Mouse (Mus musculus) gastrocnemius, adult 8-10 months (tissue): Measurements from ENCODE around the gene Plxnd1. TPM values are rescaled to one million over a fixed set of nuclear protein-coding genes. Genes with fewer than 3 reads are reported as not detected.

ENCODE experiments used
- DNase-seq, 2 experiments: peaks; one replicate each; pipeline ENCODE4 v3.0.0; 2022; ENCODE audit warnings: low spot score in 2 of 2
- total RNA-seq, 4 experiments: library from RNA; stranded (reverse); gene quantifications; 2 replicates each; pipeline ENCODE4 v1.2.4; 2022

Plxnd1 gene
- total RNA-seq, 4 experiments from 2014 or later: 12.9 to 25.5 (median 19.1) TPM

DNA sequence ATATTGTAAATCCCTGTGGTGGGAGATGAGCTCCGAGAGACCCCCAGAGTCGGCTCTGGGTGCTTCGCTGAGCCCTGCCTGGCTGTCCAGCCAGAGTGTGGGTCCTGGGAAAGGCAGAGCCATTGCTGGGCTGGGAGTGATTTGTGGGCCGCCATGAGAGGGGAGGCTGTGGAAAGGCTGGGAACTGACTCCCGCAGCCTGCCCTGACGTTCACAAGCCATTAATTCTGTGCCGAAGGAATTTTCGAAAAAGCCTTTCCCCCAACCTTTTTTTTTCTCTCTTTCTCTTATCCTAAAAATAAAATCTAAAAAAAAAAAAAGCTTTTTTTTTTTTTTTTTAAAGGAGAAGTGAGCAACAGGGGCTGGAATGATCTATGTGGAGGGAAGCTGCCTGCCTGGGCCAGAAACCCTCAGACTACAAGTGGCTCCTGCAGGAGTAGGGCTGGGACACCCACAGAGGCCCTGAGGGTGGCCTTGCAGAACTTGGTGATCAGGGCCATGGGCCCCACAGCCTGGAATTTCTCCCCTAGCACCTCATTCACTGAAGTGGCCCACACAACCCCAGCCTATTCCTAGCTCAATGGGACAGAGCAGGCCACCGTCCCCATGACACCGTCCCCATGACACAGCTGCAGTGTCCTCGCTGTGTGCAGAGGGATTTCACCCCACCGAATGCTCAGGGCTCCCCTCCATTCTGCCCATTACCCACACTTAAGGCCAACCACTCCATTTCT is 11.3 kb downstream of the Plxnd1 start:
- DNase-seq: no peak

DNA sequence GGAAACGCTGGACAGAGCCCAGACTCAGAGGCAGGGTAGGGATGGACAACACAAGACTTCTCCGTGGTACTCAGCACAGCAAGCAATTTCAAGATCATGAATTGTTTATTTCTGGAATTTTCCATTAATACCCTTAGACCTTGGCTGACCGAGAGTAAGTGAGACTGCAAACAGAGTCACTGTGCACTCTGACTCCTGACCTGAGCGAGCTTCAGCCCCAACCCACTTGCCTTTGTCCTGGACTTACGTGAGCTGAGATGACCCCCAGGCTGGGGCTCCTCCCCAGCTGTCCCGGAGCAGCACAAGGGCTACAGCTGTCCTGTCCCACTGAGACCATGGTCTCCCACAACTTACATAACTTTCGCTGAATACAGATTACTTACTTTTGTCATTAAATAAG is 11.9 kb downstream of the Plxnd1 start:
- no peak for DNase-seq

DNA sequence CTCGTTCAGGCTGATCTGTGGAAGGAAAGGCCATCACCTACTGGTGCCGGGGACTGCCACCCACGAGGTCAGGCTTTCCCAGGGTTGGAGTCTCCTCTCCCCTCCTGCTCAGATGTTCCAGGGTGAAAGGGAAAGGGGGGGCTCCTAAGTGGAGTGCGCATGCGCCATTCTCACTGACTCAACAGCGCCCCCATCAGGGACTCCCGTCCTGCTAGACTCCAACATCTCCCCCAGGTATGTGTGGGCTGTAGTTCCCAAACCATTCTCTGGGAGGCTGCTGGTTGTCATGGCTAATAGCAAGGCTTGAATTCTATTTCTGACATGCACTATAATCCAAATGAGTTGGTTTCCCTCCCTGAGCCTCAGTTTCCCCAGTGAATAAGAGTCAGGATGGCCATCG is 16.2 kb downstream of the Plxnd1 start:
- no peak for DNase-seq

DNA sequence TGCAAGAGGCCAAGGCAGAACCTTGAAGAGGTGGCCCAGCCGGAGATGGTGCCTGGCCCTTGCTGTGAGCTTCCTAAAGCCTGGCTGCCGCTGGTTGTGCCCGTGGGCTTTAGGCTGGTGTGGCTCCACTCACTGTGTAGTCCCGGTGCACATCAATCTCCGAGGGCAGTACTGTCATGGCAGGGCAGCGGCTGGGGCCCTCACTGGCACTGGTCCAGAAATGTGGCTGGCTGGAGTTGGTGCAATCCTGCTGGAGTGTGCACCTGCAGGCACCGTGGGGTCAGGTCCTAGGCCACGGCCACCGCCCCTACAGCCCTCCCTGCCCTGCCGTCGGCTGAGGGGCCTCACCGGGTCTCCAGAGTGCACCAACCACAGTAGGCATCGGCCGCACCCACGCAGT is 17.0 kb downstream of the Plxnd1 start:
- DNase-seq: no peak

DNA sequence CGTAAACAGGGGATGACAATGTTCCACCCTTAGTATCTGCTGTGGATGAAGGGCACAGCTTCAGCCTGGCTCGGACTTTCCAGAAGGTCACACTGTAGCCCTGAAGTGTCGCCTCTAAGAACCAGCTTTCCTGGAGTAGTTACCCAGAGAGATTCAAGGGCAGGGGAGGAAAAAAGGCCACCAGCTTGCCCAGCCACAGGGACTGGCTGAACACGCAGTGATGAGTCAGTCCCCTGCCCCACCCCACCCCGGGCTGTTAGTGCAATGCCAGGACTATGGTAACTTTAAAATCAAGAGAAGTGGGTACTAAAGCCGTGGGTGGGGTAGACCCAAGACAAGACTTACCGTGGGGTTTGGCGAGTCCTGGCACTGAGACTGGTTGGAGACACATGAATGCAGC is 19.2 kb downstream of the Plxnd1 start:
- no peak for DNase-seq

DNA sequence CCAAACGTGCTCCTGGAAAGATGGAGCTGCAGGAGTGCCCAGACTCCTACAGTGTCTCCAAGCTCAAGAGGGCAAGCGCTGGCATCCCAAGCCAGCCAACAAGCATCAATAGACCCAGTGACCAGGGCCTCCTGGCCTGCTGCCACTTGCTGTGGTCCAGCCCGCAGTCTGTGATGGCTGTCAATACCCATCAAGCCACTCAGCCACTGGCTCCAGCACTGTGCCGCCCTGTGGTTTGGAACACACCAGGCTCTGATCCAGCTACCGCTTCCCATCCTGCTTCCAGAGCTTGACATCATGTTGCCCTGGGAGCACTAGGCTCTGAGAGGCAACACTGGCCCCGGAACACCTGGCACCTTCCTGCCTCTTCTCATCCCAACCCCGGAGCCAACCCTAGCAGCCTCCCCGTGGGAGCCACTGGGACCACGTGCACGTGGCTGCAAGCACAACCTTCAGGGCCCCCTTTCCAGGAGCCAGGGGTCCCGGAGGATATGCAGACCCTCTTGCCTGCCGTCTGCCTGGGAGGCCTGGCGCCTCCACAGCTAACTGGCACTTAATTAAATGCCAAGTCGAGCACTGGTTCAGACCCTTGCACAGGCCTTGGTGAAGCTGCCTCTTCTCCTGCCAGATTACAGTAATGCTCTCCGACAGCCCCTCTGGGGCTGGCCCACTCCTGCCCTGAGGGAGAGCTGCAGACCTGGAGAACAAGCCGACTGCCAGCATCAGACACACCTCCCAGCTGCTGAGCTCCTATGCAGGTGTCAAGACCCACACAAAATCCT is 20.7 kb downstream of the Plxnd1 start:
- DNase-seq: no peak

DNA sequence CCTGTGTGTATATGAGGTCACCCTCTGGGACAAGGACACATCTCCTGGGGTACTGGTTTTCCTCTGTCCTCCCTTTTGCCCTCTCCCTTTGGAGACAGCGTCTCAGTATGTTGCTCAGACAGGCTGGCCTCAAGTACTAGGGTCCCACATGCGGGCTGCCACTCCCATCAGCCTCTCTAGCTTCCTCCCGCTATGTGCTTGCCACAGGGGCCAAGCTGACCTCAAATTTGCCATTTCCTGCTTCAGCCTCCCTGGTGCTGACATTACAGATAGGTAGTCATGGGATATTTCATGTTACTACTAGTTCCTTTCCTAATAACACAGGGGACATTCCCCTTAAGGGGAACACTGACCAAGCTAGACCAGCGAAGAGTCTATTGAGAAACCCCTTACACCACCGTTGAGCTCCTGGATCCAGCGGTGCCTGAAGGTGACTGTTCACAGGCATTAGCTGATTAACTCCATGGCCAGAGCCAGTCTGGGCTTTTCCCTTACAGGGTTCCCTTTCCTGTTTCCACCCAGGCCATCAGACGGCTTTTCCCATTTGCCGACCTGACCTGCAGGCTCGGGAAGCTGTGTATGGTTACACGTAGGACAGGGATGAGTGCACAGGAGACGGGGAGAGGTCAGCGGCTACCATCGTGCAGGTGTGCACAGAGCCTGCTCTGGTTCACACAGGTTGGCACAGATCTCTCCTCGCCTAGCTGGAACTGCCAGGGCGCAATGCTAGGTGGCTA is 21.5 kb downstream of the Plxnd1 start:
- DNase-seq: no peak

DNA sequence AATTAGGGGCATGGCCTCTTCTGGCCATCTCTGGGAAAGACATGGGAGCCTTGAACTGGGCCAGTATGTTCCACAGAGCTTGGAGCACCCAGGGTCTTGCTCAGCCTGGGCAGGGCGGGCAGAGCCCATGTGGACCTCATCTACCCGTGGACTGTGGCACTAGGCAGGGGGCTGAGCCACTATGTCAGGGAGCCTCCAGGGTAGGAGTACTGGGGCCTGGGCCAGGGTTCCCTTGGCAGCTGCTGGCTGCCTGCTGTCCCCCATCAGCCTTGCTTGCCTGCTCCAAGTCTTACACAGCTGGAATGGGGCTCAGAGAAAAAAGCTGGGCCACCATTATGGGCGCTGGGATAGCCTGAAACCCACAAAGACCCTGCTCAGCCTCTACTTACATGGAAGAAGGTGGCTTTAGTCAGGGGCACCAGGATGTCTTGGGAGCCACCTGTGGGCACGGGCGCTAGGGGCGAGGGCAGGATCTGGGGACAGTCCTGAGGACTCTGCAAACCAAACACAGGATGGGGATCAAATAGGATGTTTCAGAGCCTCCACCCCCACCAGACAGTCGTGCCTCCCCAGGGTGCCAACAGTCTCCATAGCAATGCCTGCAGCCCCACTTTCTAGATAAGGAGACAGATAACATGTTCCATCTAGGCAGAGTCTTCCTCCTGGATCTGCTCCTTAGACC is 22.6 kb downstream of the Plxnd1 start:
- no peak for DNase-seq

DNA sequence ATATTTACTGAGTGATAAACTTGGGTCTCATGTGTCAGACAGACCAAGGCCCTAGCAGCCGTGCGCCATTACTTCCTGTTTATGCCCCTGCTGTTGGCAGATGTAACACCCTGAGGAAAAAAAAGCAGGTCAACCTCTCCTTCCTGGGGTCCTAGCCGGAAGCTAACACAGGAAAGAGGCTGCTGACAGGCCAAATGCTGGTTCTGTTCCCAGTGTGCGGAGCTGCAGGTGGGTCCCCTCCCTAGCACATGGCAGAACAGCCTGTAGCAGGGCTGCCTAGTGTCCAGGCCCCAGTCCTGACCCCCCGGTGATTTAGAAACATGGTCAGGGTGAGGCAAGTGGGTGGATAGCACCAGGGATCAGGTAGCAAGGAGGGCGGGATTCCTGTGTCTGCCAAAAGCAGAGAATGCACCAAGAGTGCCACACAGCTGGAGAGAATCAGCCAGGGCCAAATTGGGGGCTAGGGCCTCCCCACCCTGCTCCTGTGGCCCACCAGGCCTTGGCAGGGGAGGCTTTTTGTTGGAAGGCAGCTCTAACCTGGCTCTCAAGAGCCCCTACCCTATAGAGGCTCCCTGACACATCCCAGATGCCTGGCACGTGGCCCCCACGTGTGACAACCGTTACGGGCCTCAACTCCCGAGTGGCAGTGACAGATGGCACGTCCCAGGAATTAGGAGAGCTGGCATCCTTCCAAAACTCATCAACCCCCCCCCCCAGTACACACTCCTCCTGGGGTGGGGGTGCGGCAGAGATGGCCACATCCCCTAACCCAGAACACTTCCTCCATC is 23.3 kb downstream of the Plxnd1 start:
- no peak for DNase-seq

DNA sequence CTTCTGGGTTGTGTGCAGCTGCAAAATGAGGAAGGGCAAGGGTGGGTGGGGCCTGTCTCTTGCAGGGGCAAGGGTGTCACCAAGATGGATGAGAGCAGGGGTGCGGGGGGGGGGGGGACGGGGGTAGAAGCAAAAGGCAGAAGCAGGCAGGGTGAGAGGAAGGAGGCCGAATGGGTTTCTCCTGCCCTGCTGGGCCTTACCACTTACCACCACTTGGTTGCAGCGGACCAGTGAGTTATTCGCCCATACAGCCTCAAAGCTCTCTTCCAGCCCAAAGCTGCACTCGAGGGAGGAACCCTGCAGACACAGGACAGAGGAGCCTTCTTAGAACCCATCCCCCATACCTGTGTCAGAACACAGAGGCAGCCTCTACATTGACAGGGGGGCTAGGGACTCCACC is 24.9 kb downstream of the Plxnd1 start:
- no peak for DNase-seq

DNA sequence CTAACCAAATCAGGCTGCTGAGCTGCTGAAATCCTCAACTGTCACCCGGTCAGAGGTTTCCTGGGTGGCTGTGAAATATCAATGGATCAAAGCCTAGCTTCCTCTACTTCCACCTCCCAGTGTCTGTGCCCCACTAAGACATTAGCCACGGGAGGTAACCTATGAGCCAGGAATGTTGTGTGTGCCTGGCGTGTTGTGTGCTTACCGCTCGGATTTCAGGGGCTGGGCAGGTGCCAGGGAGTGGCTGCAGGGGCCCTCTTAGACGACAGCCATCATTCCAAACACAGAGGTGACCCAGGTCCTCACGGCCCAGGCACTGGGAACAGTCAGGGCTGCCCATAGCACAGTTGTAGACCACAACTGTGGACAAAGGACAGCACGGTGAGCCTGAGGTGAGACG is 25.7 kb downstream of the Plxnd1 start:
- DNase-seq: no peak

DNA sequence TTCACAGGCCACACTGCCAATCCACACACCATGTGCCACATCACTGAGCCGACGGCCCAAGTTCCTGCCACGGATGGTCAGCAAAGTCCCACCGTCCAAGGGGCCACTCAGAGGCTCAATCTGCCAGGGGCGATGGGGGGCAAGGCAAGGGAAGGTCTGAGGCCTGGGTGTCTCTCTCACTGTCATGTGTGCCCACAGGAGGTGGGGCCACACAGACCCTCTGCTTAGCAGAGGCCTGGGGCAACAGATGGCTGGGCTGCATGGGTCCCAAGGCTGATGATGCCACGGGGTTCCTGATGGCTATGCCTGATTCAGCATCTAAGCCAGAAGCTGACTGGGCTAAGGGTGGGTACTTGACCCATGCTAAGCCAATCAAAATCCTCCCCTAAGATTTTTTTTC is 26.1 kb downstream of the Plxnd1 start:
- DNase-seq: no peak

DNA sequence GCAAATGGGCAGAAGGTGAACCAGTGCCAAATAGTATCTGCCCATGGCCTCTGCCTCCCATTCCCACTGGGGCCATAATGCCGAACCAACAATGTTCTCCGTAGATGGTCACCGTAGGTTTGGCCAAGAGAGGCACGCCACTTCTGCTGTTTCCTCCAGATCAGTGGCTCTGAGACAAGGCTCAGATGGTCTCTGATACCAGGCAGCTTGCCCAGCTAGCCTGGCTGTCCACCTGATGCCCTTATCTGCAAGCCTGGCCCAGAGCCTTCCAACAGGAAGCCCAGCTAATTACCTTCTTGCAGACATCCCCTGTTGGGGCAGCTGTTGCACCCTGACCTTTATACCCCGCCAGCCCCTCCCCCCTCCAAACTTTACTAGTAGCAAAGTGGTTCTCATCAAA is 26.7 kb downstream of the Plxnd1 start:
- DNase-seq: no peak

DNA sequence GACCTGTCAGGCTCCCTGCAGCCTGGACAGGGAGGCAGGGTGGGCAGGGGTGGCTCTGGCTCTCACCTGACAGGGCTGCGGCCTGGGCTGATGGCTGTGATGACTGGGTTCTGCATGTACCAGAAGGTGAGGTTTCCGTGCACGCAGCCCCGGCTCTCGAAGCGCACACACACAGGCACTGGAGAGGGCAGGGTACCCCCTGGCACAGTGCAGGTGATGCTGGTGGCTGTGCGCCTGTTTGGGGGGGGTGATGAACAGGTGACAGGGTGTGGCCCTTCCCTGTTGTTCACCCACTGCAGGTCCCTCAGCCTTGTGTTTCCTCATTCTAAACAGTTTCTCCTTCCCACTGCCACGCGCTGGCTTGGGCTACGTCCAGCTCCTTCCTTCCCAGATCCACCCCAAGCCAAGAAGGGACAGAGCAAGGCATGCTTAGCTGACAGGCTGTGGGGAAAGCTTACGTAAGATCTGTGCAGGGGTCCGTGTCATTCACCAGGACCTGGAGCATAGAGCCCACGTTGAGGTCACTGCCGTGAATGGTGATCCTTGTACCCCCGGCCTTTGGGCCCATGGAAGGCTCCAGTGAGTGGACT is 27.4 kb downstream of the Plxnd1 start:
- DNase-seq: no peak

DNA sequence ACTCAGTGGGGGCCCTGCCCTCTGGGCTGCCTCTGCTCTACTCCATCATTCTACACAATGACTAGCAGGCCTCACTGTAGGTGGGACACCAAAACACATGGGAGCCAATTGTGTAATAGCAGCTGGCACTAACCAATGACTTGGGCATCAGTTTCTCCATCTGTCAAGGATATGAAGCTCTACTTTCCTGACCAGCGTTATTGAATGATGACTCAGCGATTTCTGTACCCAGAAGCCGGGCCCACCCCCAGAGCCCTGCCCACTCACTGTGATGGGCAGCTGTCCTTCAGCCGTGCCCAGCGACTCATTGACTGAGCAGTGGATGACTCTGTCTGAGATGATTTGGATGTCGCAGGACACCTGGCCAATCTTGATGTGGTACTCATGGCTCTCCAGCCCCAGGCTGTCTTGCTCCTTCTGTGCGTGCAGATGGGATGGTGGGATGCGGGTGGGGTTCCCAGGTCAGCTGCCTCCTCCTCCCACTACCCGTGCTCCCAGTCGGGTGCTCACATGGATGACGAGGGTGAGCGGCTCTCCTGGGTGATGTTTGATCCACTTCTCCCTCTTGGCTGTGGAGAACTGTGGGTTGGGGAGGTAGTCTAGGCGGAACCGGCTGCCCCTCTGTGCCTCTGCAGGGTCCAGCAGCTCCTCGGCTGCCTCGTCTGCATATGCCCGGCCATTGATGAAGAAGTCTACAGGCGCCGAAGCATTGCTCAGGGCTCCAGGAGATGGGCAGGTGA is 28.4 kb downstream of the Plxnd1 start:
- no peak for DNase-seq

DNA sequence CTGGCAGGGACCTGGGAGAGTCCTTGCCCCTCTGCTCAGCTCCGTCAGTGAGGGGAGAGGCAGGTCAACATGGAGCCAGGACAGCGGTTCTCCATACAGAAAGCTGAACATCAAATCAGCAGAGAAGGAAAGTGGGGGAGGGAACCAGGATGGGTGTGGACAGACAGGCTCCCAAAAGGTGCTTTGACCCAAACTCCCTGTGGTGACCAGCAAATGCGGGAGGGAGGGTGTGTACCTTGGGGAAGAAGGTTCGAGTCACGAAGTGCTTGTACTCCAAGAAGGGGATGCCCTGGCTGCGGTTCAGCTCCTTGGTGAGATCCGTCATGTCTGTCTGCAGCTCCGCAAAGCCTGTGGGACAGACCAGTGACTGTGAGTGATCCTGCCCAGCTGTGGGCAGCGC is 31.1 kb downstream of the Plxnd1 start:
- no peak for DNase-seq

DNA sequence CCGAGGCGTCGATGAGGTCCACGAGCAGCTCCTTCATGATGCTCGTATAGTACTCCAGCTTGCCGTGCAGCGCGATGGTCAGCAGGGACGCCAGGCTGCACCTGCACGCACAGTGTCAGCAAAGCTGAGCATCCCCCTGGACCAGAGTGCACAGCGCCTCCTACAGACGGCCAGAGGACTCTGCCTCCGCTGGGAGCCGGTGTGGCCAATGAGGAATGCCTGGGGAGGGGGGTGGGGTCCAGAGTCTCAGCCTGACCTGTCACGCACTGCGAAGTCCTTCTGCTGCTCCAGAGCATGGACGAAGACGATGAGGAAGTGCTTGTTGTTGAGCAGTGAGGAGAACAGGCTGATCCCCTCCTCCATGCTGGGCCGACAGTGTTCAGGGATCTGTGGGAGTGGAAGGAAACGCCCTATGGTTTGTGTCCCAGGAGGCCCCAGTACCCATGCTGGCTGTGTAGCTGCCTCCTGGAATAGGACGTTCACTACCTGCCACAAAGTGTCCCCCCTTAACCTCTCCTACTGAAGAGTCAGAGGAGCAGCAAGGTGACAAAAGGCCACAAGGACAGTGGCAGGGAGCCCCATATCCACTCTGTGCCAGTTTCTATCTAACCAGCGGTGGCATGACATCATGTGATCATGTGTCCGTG is 32.2 kb downstream of the Plxnd1 start:
- no peak for DNase-seq

DNA sequence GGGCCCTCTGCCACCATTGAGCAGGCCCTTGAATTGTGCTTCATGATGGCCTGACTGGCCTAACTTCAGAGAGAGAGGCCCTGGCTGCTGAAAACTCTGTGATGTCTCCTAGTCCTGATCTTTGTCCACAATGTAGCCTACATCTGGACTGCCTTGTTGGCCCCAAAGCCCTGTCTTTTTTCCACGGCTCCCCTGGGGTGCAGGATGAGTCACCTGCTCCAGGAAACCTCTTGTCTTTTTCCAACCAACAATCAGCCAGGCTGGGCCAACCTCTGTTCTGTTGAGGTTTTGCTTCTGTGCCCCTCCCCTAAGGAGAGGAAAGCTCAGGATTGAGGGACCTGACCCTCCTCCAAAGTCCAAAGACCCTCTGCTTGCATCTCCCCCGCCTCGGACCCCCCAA is 33.1 kb downstream of the Plxnd1 start:
- no peak for DNase-seq

DNA sequence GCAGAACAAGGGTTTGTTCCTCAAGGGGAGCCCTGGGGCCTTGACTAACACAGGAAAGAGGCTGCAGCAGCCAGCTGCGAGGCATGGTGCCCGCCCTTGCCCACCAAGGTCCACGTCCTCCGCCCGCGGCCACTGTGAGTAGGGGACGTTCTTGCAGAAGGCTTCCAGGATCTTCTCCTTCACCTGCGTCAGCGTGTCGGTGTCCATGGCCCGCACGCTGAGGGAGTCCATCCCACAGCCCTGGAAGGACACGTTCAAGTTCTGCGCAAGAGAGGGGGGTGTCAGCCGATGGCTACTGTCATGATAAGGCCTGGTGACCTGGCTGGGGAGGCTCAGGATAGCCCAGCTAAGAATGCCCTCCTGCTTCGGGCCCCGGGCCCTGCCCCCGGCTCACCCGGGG is 34.5 kb downstream of the Plxnd1 start:
- DNase-seq: no peak
